Mouse (Mus musculus): ENCODE measurements at regions not wholly inside any gene's neighbourhood (a gene's known extent, or its start where the extent isn't known, plus 50 kb on each side); places are given as distances from the start of the nearest gene placed in this dataset.

- H3K27me3 ChIP-seq (ENCODE audit: control insufficient read depth in 1 of 2, insufficient read depth in 2 of 2, low read length in 2 of 2) = no peaks in the 10 kb centered on the region
- H3K4me1 ChIP-seq (ENCODE audit: control insufficient read depth in 1 of 2, insufficient read depth in 2 of 2, low read length in 2 of 2) = no peaks in the 10 kb centered on the region
- H3K79me2 ChIP-seq (ENCODE audit: control insufficient read depth, insufficient read depth, low read length, poor library complexity) = no peaks in the 10 kb centered on the region
- H3K9ac ChIP-seq (ENCODE audit: control insufficient read depth, low read depth, low read length, poor library complexity, severe bottlenecking) = no peak overlapping the region
- no peak overlapping the region for H3K4me3 ChIP-seq (ENCODE audit: control insufficient read depth in 1 of 2, insufficient read depth in 1 of 2, low read depth in 2 of 2, low read length in 2 of 2)
- H3K27ac ChIP-seq (ENCODE audit: control insufficient read depth, low read depth, low read length) = no peak overlapping the region
- no peak for TF ChIP-seq NRF1 (IDR thresholded peaks at IDR 0.05; ENCODE audit: insufficient read depth, low read depth, low read length, poor library complexity, severe bottlenecking)
- TF ChIP-seq GABPA (IDR thresholded peaks at IDR 0.05; ENCODE audit: low read depth, low read length) = no peak
- no peak for TF ChIP-seq ZKSCAN1 (IDR thresholded peaks at IDR 0.05; ENCODE audit: low read depth, low read length)
- no peak for TF ChIP-seq UBTF (IDR thresholded peaks at IDR 0.05; ENCODE audit: borderline replicate concordance, insufficient read depth, low read depth, low read length)
- TF ChIP-seq SIN3A (IDR thresholded peaks at IDR 0.05; ENCODE audit: low read length) = no peak
- TF ChIP-seq TBP (IDR thresholded peaks at IDR 0.05; ENCODE audit: low read depth, low read length) = no peak
- no peak for TF ChIP-seq TAL1 (IDR thresholded peaks at IDR 0.05; ENCODE audit: low read length)
- H3K36me3 ChIP-seq (ENCODE audit: control insufficient read depth in 1 of 2, insufficient read depth in 2 of 2, low read length in 2 of 2) = no peaks in the 10 kb centered on the region
- no peaks in the 10 kb centered on the region for H3K9me3 ChIP-seq (replicated peaks; ENCODE audit: insufficient read depth, low read length)
- DNase-seq (ENCODE audit: low read depth, low spot score) = no peak
Measured at GRCm38 (mm10) chr4:39672609-39673008, 222.5 kb downstream of the 1700009N14Rik start.

GRCm38 (mm10) chr4:39695236-39695635, 245.1 kb downstream of the 1700009N14Rik start:
- TF ChIP-seq SMC3 (IDR thresholded peaks at IDR 0.05; ENCODE audit: low read depth, low read length) (no peak), GATA1 (IDR thresholded peaks at IDR 0.05; ENCODE audit: low read depth, low read length) (no peak), MAZ (IDR thresholded peaks at IDR 0.05; ENCODE audit: low read depth, low read length) (no peak), MAFK (IDR thresholded peaks at IDR 0.05; ENCODE audit: borderline replicate concordance, low read depth, low read length) (no peak), TAL1 (IDR thresholded peaks at IDR 0.05; ENCODE audit: low read length) (no peak), ZNF384 (IDR thresholded peaks at IDR 0.05; ENCODE audit: low read depth, low read length) (no peak), POLR2A (IDR thresholded peaks at IDR 0.05; ENCODE audit: control insufficient read depth in 1 of 2, insufficient read depth in 1 of 2, low read depth in 1 of 2, low read length in 2 of 2, poor library complexity in 1 of 2) (no peak), ETS1 (IDR thresholded peaks at IDR 0.05; ENCODE audit: low read depth, low read length) (no peak)
- DNase-seq (ENCODE audit: low read depth, low spot score) = no peak
- Histone ChIP-seq H3K9ac (ENCODE audit: control insufficient read depth, low read depth, low read length, poor library complexity, severe bottlenecking) (no peak overlapping the region), H3K4me3 (ENCODE audit: control insufficient read depth in 1 of 2, insufficient read depth in 1 of 2, low read depth in 2 of 2, low read length in 2 of 2) (no peak overlapping the region), H3K9me3 (replicated peaks; ENCODE audit: insufficient read depth, low read length) (no peaks in the 10 kb centered on the region), H3K79me2 (ENCODE audit: control insufficient read depth, insufficient read depth, low read length, poor library complexity) (no peaks in the 10 kb centered on the region), H3K4me1 (ENCODE audit: control insufficient read depth in 1 of 2, insufficient read depth in 2 of 2, low read length in 2 of 2) (no peaks in the 10 kb centered on the region), H3K36me3 (ENCODE audit: control insufficient read depth in 1 of 2, insufficient read depth in 2 of 2, low read length in 2 of 2) (no peaks in the 10 kb centered on the region), H3K27me3 (ENCODE audit: control insufficient read depth in 1 of 2, insufficient read depth in 2 of 2, low read length in 2 of 2) (no peaks in the 10 kb centered on the region), H3K27ac (ENCODE audit: control insufficient read depth, low read depth, low read length) (no peak overlapping the region)

- peak; percentile 5 for DNase-seq (ENCODE audit: low read depth, low spot score)
- H3K27me3 ChIP-seq (ENCODE audit: control insufficient read depth in 1 of 2, insufficient read depth in 2 of 2, low read length in 2 of 2) = no peaks in the 10 kb centered on the region
- H3K9me3 ChIP-seq (replicated peaks; ENCODE audit: insufficient read depth, low read length) = no peaks in the 10 kb centered on the region
- no peaks in the 10 kb centered on the region for H3K79me2 ChIP-seq (ENCODE audit: control insufficient read depth, insufficient read depth, low read length, poor library complexity)
- no peaks in the 10 kb centered on the region for H3K4me1 ChIP-seq (ENCODE audit: control insufficient read depth in 1 of 2, insufficient read depth in 2 of 2, low read length in 2 of 2)
- no peak overlapping the region for H3K27ac ChIP-seq (ENCODE audit: control insufficient read depth, low read depth, low read length)
- H3K36me3 ChIP-seq (ENCODE audit: control insufficient read depth in 1 of 2, insufficient read depth in 2 of 2, low read length in 2 of 2) = no peaks in the 10 kb centered on the region
- H3K9ac ChIP-seq (ENCODE audit: control insufficient read depth, low read depth, low read length, poor library complexity, severe bottlenecking) = no peak overlapping the region
- TF ChIP-seq CTCF (IDR thresholded peaks at IDR 0.05 in 2 of 3, conservative IDR thresholded peaks at IDR 0.05 in 1 of 3; ENCODE audit: control insufficient read depth in 1 of 3, insufficient read depth in 1 of 3, low read depth in 2 of 3, low read length in 3 of 3, poor library complexity in 1 of 3, severe bottlenecking in 1 of 3) (peak in 2 of 3 experiments; percentile 27 to 29; a peak in 4 of 6 replicates), SMC3 (IDR thresholded peaks at IDR 0.05; ENCODE audit: low read depth, low read length) (peak; percentile 28), ETS1 (IDR thresholded peaks at IDR 0.05; ENCODE audit: low read depth, low read length) (no peak), RAD21 (IDR thresholded peaks at IDR 0.05; ENCODE audit: low read depth, low read length) (peak; percentile 34)
- H3K4me3 ChIP-seq (ENCODE audit: control insufficient read depth in 1 of 2, insufficient read depth in 1 of 2, low read depth in 2 of 2, low read length in 2 of 2) = no peak overlapping the region
Measured at GRCm38 (mm10) chr4:39697565-39697964, 247.5 kb downstream of the 1700009N14Rik start.
